8 mouse cellular contexts compared by ENCODE assay signal in the genomic region with DNA sequence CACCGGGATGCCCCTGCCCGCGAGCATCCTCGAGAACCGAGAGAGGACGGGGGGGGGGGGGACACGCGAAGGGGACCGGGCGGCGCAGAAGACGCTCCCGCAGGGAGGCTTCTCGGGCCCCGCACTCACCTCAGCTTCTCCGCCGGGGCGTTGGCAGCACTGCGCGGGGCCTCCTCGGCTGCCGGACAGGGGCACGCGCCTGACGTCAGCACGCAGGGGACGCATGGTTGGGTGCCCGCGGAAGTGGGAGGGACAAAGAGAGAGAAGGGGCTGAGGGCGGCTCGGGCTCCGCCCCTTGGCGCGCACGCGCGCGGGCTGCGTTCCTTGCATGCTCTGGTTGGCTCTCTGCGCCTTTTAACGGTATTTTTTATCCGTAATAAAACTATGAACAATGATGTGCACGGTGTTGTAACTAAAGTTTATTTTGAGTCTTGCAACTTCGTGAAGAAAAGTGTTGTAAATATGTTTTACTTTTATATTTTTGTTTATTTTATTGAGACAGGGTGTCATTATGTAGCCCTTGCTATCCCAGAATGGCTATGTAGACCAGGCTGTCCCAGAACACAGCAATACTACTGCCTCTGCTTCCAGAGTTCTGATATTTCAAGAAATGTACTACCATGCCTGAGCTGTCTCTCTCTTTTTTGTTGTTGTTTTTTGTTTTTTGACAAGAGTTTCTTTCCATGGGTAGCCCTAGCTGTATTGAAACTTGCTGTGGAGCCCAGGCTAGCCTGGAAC. TPM values are rescaled to one million over a fixed set of nuclear protein-coding genes. Genes with fewer than 3 reads are reported as not detected.
DNase-seq lines count a peak whose midpoint lies in the region; ATAC-seq lines count a peak whose summit lies in the region.

A gene (minus strand): TSS at position 204 of the 738 bp plus-strand sequence.

- H3K4me3 ChIP-seq in hindbrain, embryonic 12.5 days, result peak within 1 kb of the TSS; percentile 98

- ATAC-seq in hindbrain, embryonic 12.5 days (ENCODE audit: low FRiP score), result peak; percentile 95

- no peaks in the 10 kb centered on the region for H3K27me3 ChIP-seq in hindbrain, embryonic 12.5 days

- peak within 1 kb of the TSS; percentile 98 for H3K27ac ChIP-seq in hindbrain, embryonic 12.5 days

- peaks cover 25% of the 10 kb centered on the region for H3K4me1 ChIP-seq in hindbrain, embryonic 12.5 days

- H3K36me3 ChIP-seq in hindbrain, embryonic 12.5 days, result no peaks in the 10 kb centered on the region

- no peaks in the 10 kb centered on the region for H3K9me3 ChIP-seq in hindbrain, embryonic 12.5 days (replicated peaks)

- H3K4me2 ChIP-seq in hindbrain, embryonic 12.5 days (replicated peaks), result peak within 1 kb of the TSS; percentile 77

- H3K9ac ChIP-seq in hindbrain, embryonic 12.5 days, result peak within 1 kb of the TSS; percentile 99

- under 1% methylated on average over 34 of the region's 44 CpGs for WGBS in hindbrain, embryonic 12.5 days

- peak; percentile 97 for DNase-seq in NIH3T3 (ENCODE audit: low read depth)
- DNase-seq in cerebellum, postnatal 10 days, result peak; percentile 99 to 100
- peak; percentile 96 to 98 for DNase-seq in frontal cortex, postnatal 10 days (ENCODE audit: low spot score in 2 of 2)
- DNase-seq in layer of hippocampus, postnatal 14 days (ENCODE audit: low spot score in 2 of 2), result peak; percentile 95 to 98
- peak; percentile 99 for DNase-seq in lung, postnatal 14 days
- peak; percentile 89 for DNase-seq in retina, adult 2 months (ENCODE audit: low read depth, low spot score)
- peak; percentile 97 to 99 for DNase-seq in thymus, postnatal 36 days

RNA-seq across cellular contexts. Expression of the gene that starts here (rescaled TPM):
- polyA plus RNA-seq in hindbrain, embryonic 12.5 days (2016; fragmentation: Nextera tagmentation; extraction: Ambion mirVana), result 666 and 694 TPM in 2 replicates
- total RNA-seq in layer of hippocampus, postnatal 14 days (2021), result 100 to 1,000 TPM; 401 to 404 TPM

Comparison
In these comparisons a context has a peak if more than half of its experiments do, and no peak if none do; other contexts are left out.
1. Peak in every context shown above with its lines: DNase-seq, ATAC-seq, H3K4me3 ChIP-seq and H3K27ac ChIP-seq.